Mouse (Mus musculus) sigmoid colon, adult 10 weeks (tissue): ENCODE results near the gene Pnmal1. TPM values are rescaled to one million over a fixed set of nuclear protein-coding genes. Genes with fewer than 3 reads are reported as not detected.

Source experiments
- polyA plus RNA-seq: library from polyadenylated mRNA; stranded (reverse); fragments of 350-450 nt; fragmentation: Illumina TruSeq; extraction: RNeasy Lipid Tissue Mini Kit (QIAGEN cat#74804); gene quantifications from one replicate; pipeline ENCODE4 v1.2.3, GENCODE M21; 2014; ENCODE audit warnings: low read depth, low replicate concordance

Gene Pnmal1
- polyA plus RNA-seq: 0.95 TPM

DNA sequence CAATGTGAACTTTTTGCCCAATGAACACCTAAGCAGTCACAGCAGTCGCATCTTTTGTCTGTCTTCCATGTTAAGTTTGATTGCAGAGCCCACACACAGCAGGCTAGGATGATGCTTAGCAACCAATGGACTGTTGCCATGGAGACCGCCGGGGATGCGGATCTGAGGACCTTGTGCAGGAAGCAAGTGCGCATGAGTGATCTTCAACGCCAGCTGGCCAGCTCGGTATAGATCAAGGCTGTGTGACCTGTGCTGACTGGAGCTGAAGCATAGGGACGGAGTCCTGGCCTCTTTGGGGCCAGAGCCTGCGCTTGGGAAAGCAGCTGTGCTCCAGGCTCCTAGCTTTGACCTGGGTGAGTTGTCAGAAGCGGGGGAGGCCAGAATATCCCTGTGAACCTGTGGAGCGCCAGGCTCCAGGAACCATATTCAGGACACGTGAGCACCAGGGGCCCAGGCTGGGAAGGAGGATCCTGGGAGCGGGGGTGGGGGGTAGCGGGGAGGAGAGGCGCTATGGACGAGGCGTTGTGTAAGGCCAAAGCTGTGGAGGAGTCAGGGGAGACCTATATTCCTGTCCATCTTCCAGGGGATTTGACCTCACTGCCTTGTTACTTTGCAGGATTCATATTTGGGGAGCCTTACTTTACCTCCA is at the start of gene Pnmal1:
Gene Pnmal1 (plus strand): TSS at position 141 of the 649 bp plus-strand sequence.

GRCm38 (mm10) chr7:16924037-16924834 is 35.2 kb upstream of the Pnmal1 start, which contains the start of gene Calm3:
TSS of gene Calm3 (minus strand) at chr7:16924114.

DNA sequence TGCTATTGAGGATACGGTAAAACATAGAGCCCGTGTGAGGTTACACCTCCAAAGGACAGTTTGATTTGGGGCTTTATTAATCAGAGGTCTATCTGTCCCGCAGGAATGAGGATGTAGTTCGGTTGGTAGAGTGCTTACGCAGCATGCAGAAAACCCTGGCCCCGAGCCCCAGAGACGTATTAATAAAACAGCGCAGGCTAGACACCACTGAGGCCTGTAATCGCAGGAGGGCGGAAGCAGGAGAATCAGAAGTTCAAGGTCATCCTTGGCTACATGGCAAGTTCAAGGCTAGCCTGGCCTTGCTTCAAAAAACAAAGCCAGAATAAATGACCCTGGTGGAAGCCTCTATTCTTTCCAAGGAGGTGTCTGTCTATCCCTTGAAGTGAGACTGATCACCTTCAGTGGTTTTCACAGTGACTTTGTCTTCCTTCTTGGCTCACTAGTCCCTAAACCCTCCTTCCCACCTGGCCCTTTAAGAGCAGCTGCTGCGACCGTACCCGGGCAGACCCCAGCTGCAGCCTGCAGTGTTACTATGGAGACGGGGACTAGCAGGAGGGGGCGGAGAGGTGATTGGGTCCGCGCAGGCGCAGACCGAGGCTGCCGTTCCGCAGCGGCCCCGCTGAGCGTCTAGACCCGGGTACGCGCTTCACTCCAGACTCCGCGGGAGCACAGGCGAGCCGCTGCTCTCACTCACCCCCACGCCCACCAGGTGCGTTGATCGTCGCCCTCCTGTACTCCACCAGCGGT is 15.2 kb upstream of the Pnmal1 start, which contains the start of gene Pnmal2:
Gene Pnmal2 (plus strand): TSS at position 622 of the 747 bp plus-strand sequence.

GRCm38 (mm10) chr7:16982859-16983568 is 23.5 kb downstream of the Pnmal1 start, which contains the start of gene Gm42372:
TSS of gene Gm42372 (plus strand) at chr7:16983086.

DNA sequence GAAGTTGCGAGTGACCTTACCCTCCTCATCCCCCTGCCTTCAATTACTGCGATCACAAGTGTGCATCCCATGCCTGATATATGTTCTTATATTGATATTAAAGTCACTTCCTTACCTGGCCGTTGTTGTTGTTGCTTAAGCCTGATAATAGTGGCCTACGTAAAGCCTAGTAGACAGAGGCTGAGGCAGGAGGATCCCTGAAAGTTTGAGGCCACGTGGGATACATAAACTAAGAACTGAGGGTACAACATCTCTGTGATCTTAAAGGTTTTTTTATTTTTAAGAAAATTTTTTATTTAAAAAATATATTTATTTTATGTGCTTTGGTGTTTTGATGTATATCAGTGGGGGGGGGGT is 33.0 kb downstream of the Pnmal1 start, which contains the start of gene Ccdc8:
Gene Ccdc8 (plus strand): TSS at position 258 of the 357 bp plus-strand sequence.

Other genes with a start within 250 kb of the Pnmal1 start
- gene Ceacam9, start 237.8 kb upstream of the Pnmal1 start, polyA plus RNA-seq: not detected
- 57.7 TPM for gene Ap2s1, start 221.3 kb upstream of the Pnmal1 start, polyA plus RNA-seq
- gene Slc1a5, start 178.3 kb upstream of the Pnmal1 start, polyA plus RNA-seq: 66.4 TPM
- 30.5 TPM for gene Strn4, start 143.8 kb upstream of the Pnmal1 start, polyA plus RNA-seq
- 6.5 TPM for gene Fkrp, start 142.9 kb upstream of the Pnmal1 start, polyA plus RNA-seq
- 1.7 TPM for gene Prkd2, start 116.8 kb upstream of the Pnmal1 start, polyA plus RNA-seq
- gene Dact3, start 84.4 kb upstream of the Pnmal1 start, polyA plus RNA-seq: 3.0 TPM
- 0.88 TPM for gene Gng8, start 67.9 kb upstream of the Pnmal1 start, polyA plus RNA-seq
- gene Ptgir, start 53.2 kb upstream of the Pnmal1 start, polyA plus RNA-seq: 1.1 TPM
- gene Calm3, start 35.6 kb upstream of the Pnmal1 start, polyA plus RNA-seq: 52.1 TPM
- gene Pnmal2, start 15.0 kb upstream of the Pnmal1 start, polyA plus RNA-seq: 0.66 TPM
- gene Gm42372, start 23.4 kb downstream of the Pnmal1 start, polyA plus RNA-seq: 0.69 TPM
- gene Ccdc8, start 33.0 kb downstream of the Pnmal1 start, polyA plus RNA-seq: 0.66 TPM
- gene Ppp5c, start 68.2 kb downstream of the Pnmal1 start, polyA plus RNA-seq: 17.6 TPM
- gene Hif3a, start 102.7 kb downstream of the Pnmal1 start, polyA plus RNA-seq: 5.7 TPM
- gene Psg16, start 114.4 kb downstream of the Pnmal1 start, polyA plus RNA-seq: 0.19 TPM
- gene Ceacam3, start 190.6 kb downstream of the Pnmal1 start, polyA plus RNA-seq: not detected
- not detected for gene Psg29, start 243.8 kb downstream of the Pnmal1 start, polyA plus RNA-seq